Mouse (Mus musculus): Measurements from ENCODE around the gene Aprt. TPM values are rescaled to one million over a fixed set of nuclear protein-coding genes. Genes with fewer than 3 reads are reported as not detected.
A peak's percentile ranks its signal among the peaks of the same experiment; 100 is the strongest.

Aprt gene
- polyA plus RNA-seq, 1 experiment, result 325 TPM

- Histone ChIP-seq H3K9me3 (replicated peaks; ENCODE audit: control insufficient read depth, insufficient read depth, low read length, poor library complexity, severe bottlenecking) (no peaks in the 10 kb centered on the region), H3K4me1 (ENCODE audit: control insufficient read depth, insufficient read depth, low read length) (peaks cover 9% of the 10 kb centered on the region), H3K9ac (ENCODE audit: low read depth, poor library complexity, severe bottlenecking) (no peak overlapping the region), H3K4me3 (ENCODE audit: low read depth, low read length) (no peak overlapping the region), H3K27me3 (ENCODE audit: control insufficient read depth, insufficient read depth, low read length, poor library complexity, severe bottlenecking) (no peaks in the 10 kb centered on the region), H3K27ac (ENCODE audit: insufficient read depth, low read length) (0 out of 2 replicates have a peak overlapping the region, but pooled peaks have one; percentile 20), H3K36me3 (ENCODE audit: control insufficient read depth, insufficient read depth, low read length, poor library complexity, severe bottlenecking) (0 out of 2 replicates have a peak, but pooled peaks cover 4% of the 10 kb centered on the region)
- no peak for TF ChIP-seq EP300 (IDR thresholded peaks at IDR 0.05; ENCODE audit: insufficient read depth, low read depth, low read length)
- no peak for TF ChIP-seq POLR2A (IDR thresholded peaks at IDR 0.05; ENCODE audit: insufficient read depth, low read length)
- TF ChIP-seq CTCF (IDR thresholded peaks at IDR 0.05; ENCODE audit: low read depth, low read length), result no peak
These were observed 28.4 kb downstream of the Aprt start for GRCm38 (mm10) chr8:122548331-122548730.

- peaks cover 9% of the 10 kb centered on the region for H3K4me1 ChIP-seq (ENCODE audit: control insufficient read depth, insufficient read depth, low read length)
- H3K9me3 ChIP-seq (replicated peaks; ENCODE audit: control insufficient read depth, insufficient read depth, low read length, poor library complexity, severe bottlenecking), result no peaks in the 10 kb centered on the region
- no peak for TF ChIP-seq EP300 (IDR thresholded peaks at IDR 0.05; ENCODE audit: insufficient read depth, low read depth, low read length)
- no peak for TF ChIP-seq CTCF (IDR thresholded peaks at IDR 0.05; ENCODE audit: low read depth, low read length)
- no peaks in the 10 kb centered on the region for H3K27me3 ChIP-seq (ENCODE audit: control insufficient read depth, insufficient read depth, low read length, poor library complexity, severe bottlenecking)
- no peak overlapping the region for H3K27ac ChIP-seq (ENCODE audit: insufficient read depth, low read length)
- no peak overlapping the region for H3K4me3 ChIP-seq (ENCODE audit: low read depth, low read length)
- 0 out of 2 replicates have a peak, but pooled peaks cover 4% of the 10 kb centered on the region for H3K36me3 ChIP-seq (ENCODE audit: control insufficient read depth, insufficient read depth, low read length, poor library complexity, severe bottlenecking)
- H3K9ac ChIP-seq (ENCODE audit: low read depth, poor library complexity, severe bottlenecking), result no peak overlapping the region
These were observed 28.9 kb downstream of the Aprt start for GRCm38 (mm10) chr8:122547815-122548214.

- Histone ChIP-seq H3K27me3 (ENCODE audit: control insufficient read depth, insufficient read depth, low read length, poor library complexity, severe bottlenecking) (no peaks in the 10 kb centered on the region), H3K36me3 (ENCODE audit: control insufficient read depth, insufficient read depth, low read length, poor library complexity, severe bottlenecking) (0 out of 2 replicates have a peak, but pooled peaks cover 4% of the 10 kb centered on the region), H3K9me3 (replicated peaks; ENCODE audit: control insufficient read depth, insufficient read depth, low read length, poor library complexity, severe bottlenecking) (no peaks in the 10 kb centered on the region), H3K27ac (ENCODE audit: insufficient read depth, low read length) (no peak overlapping the region), H3K9ac (ENCODE audit: low read depth, poor library complexity, severe bottlenecking) (no peak overlapping the region), H3K4me1 (ENCODE audit: control insufficient read depth, insufficient read depth, low read length) (peaks cover 9% of the 10 kb centered on the region), H3K4me3 (ENCODE audit: low read depth, low read length) (no peak overlapping the region)
- TF ChIP-seq POLR2A (IDR thresholded peaks at IDR 0.05; ENCODE audit: insufficient read depth, low read length) (no peak), EP300 (IDR thresholded peaks at IDR 0.05; ENCODE audit: insufficient read depth, low read depth, low read length) (no peak), CTCF (IDR thresholded peaks at IDR 0.05; ENCODE audit: low read depth, low read length) (no peak)
These were observed 29.8 kb downstream of the Aprt start for GRCm38 (mm10) chr8:122546811-122547453.

- Histone ChIP-seq H3K9ac (ENCODE audit: low read depth, poor library complexity, severe bottlenecking) (0 out of 2 replicates have a peak overlapping the region, but pooled peaks have one; percentile 14), H3K9me3 (replicated peaks; ENCODE audit: control insufficient read depth, insufficient read depth, low read length, poor library complexity, severe bottlenecking) (no peaks in the 10 kb centered on the region), H3K36me3 (ENCODE audit: control insufficient read depth, insufficient read depth, low read length, poor library complexity, severe bottlenecking) (0 out of 2 replicates have a peak, but pooled peaks cover 4% of the 10 kb centered on the region), H3K27me3 (ENCODE audit: control insufficient read depth, insufficient read depth, low read length, poor library complexity, severe bottlenecking) (no peaks in the 10 kb centered on the region), H3K4me1 (ENCODE audit: control insufficient read depth, insufficient read depth, low read length) (peaks cover 9% of the 10 kb centered on the region), H3K4me3 (ENCODE audit: low read depth, low read length) (no peak overlapping the region), H3K27ac (ENCODE audit: insufficient read depth, low read length) (no peak overlapping the region)
- no peak for TF ChIP-seq CTCF (IDR thresholded peaks at IDR 0.05; ENCODE audit: low read depth, low read length)
- no peak for TF ChIP-seq POLR2A (IDR thresholded peaks at IDR 0.05; ENCODE audit: insufficient read depth, low read length)
- no peak for TF ChIP-seq EP300 (IDR thresholded peaks at IDR 0.05; ENCODE audit: insufficient read depth, low read depth, low read length)
These were observed 30.5 kb downstream of the Aprt start for GRCm38 (mm10) chr8:122546066-122546755.

GRCm38 (mm10) chr8:122544138-122544537, 32.6 kb downstream of the Aprt start:
- TF ChIP-seq EP300 (IDR thresholded peaks at IDR 0.05; ENCODE audit: insufficient read depth, low read depth, low read length) (no peak), POLR2A (IDR thresholded peaks at IDR 0.05; ENCODE audit: insufficient read depth, low read length) (no peak), CTCF (IDR thresholded peaks at IDR 0.05; ENCODE audit: low read depth, low read length) (no peak)
- H3K27me3 ChIP-seq (ENCODE audit: control insufficient read depth, insufficient read depth, low read length, poor library complexity, severe bottlenecking), result no peaks in the 10 kb centered on the region
- H3K4me3 ChIP-seq (ENCODE audit: low read depth, low read length), result no peak overlapping the region
- peaks cover 9% of the 10 kb centered on the region for H3K4me1 ChIP-seq (ENCODE audit: control insufficient read depth, insufficient read depth, low read length)
- no peak overlapping the region for H3K9ac ChIP-seq (ENCODE audit: low read depth, poor library complexity, severe bottlenecking)
- 0 out of 2 replicates have a peak, but pooled peaks cover 4% of the 10 kb centered on the region for H3K36me3 ChIP-seq (ENCODE audit: control insufficient read depth, insufficient read depth, low read length, poor library complexity, severe bottlenecking)
- no peaks in the 10 kb centered on the region for H3K9me3 ChIP-seq (replicated peaks; ENCODE audit: control insufficient read depth, insufficient read depth, low read length, poor library complexity, severe bottlenecking)
- no peak overlapping the region for H3K27ac ChIP-seq (ENCODE audit: insufficient read depth, low read length)
